Mouse (Mus musculus) liver, postnatal 0 days (tissue): ENCODE data around the gene Aldh6a1.

Source experiments
- CTCF ChIP-seq: sonication (generic); IDR thresholded peaks from 2 replicates; pipeline ENCODE4 v1.5.1; 2016; ENCODE audit warnings: antibody characterized with exemption, low read depth
- EP300 ChIP-seq: IDR thresholded peaks from 2 replicates; pipeline ENCODE4 v1.6.1; 2016; ENCODE audit warnings: antibody characterized with exemption, low read depth, mild to moderate bottlenecking

DNA sequence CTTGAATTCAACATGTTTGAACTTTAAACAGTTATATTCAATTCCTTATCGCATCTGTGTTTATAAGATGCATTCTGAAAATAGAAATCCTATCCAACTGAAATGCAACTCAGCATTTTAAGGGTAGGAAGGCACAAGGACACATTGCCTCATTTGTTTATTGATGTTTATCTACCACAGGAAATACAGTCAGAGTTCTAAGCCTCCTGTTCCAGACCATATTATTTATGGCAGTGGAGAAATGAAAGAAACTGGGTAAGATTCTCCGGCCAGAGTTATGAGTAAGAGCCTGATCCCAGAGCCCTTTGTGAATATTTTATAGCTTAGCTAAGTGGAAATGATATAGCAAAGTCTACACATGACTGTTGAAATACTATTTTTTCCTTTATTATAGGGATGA is 21.0 kb downstream of the Aldh6a1 start:
- TF ChIP-seq CTCF: no peak
- no peak for TF ChIP-seq EP300
